Mouse (Mus musculus) limb, embryonic 14.5 days (tissue): ENCODE measurements at regions not wholly inside any gene's neighbourhood (a gene's known extent, or its start where the extent isn't known, plus 50 kb on each side); places are given as distances from the start of the nearest gene placed in this dataset.

Experiments used
- ATAC-seq: fragments of 200-750 bp; cut with Nextera tagmentation; 2 replicates; pipeline ENCODE4 v1.8.0; 2017; ENCODE audit warnings: low read depth, moderate number of reproducible peaks, moderate TSS enrichment; ENCODE audit not compliant: low FRiP score
- DNase-seq: peaks from one replicate; pipeline ENCODE4 v3.0.0-alpha.2; 2015; ENCODE audit warnings: low spot score
- H3K27ac ChIP-seq: fragments of 300-500 bp; sonication (generic); replicated peaks from 2 replicates; pipeline ENCODE4 v1.5.1; 2014; ENCODE audit warnings: low read depth, mild to moderate bottlenecking, low read length, moderate library complexity, mixed read lengths
- H3K27me3 ChIP-seq: fragments of 300-500 bp; sonication (generic); 2 replicates; pipeline ENCODE4 v1.6.1; 2014; ENCODE audit warnings: low read length, mixed read lengths; ENCODE audit not compliant: control insufficient read depth, insufficient read depth
- H3K36me3 ChIP-seq: fragments of 300-500 bp; sonication (generic); 2 replicates; pipeline ENCODE4 v1.6.1; 2014; ENCODE audit warnings: mild to moderate bottlenecking, low read length, moderate library complexity, mixed read lengths; ENCODE audit not compliant: control insufficient read depth, insufficient read depth
- H3K4me1 ChIP-seq: fragments of 300-500 bp; sonication (generic); 2 replicates; pipeline ENCODE4 v1.6.1; 2014; ENCODE audit warnings: antibody characterized with exemption, low read length, mixed read lengths; ENCODE audit not compliant: control insufficient read depth, insufficient read depth
- H3K4me2 ChIP-seq: fragments of 300-500 bp; sonication (generic); replicated peaks from 2 replicates; pipeline ENCODE4 v1.6.1; 2014; ENCODE audit warnings: low read depth, mild to moderate bottlenecking, low read length, moderate library complexity; ENCODE audit not compliant: severe bottlenecking
- H3K4me3 ChIP-seq: fragments of 300-500 bp; sonication (generic); replicated peaks from 2 replicates; pipeline ENCODE4 v1.5.1; 2014; ENCODE audit warnings: low read length
- H3K9ac ChIP-seq: fragments of 300-500 bp; sonication (generic); 2 replicates; pipeline ENCODE4 v1.6.1; 2014; ENCODE audit warnings: mild to moderate bottlenecking, low read depth, low read length, moderate library complexity; ENCODE audit not compliant: severe bottlenecking
- H3K9me3 ChIP-seq: fragments of 300-500 bp; sonication (generic); 2 replicates; pipeline ENCODE4 v1.6.1; 2016; ENCODE audit warnings: low read length; ENCODE audit not compliant: control insufficient read depth
- POLR2A ChIP-seq: fragments of 200-500 bp; IDR thresholded peaks from 2 replicates; pipeline ENCODE4 v1.8.0; 2012; ENCODE audit warnings: inconsistent platforms, mild to moderate bottlenecking, moderate library complexity, borderline replicate concordance; ENCODE audit not compliant: insufficient read depth, insufficient read length; ENCODE audit errors: extremely low read depth
- WGBS: fragments of 180-500 bp; shearing (Covaris S2); extraction: QIAGEN DNeasy Blood & Tissue Kit; methylation state at CpG from one replicate; pipeline ENCODE4 v1.1.7; 2014; 5-methylcytosine and 5-hydroxymethylcytosine counted together

GRCm38 (mm10) chr15:64510649-64511048 lies 306.8 kb upstream of the Gm21798 start:
- Histone ChIP-seq H3K9ac (no peak overlapping the region), H3K27ac (no peak overlapping the region), H3K4me1 (no peaks in the 10 kb centered on the region), H3K4me3 (no peak overlapping the region), H3K4me2 (no peak overlapping the region), H3K36me3 (no peaks in the 10 kb centered on the region), H3K27me3 (no peaks in the 10 kb centered on the region), H3K9me3 (no peaks in the 10 kb centered on the region)
- ATAC-seq: no peak
- no peak for DNase-seq
- 77% methylated on average over 2 of the region's 2 CpGs for WGBS
- no peak for TF ChIP-seq POLR2A

DNA sequence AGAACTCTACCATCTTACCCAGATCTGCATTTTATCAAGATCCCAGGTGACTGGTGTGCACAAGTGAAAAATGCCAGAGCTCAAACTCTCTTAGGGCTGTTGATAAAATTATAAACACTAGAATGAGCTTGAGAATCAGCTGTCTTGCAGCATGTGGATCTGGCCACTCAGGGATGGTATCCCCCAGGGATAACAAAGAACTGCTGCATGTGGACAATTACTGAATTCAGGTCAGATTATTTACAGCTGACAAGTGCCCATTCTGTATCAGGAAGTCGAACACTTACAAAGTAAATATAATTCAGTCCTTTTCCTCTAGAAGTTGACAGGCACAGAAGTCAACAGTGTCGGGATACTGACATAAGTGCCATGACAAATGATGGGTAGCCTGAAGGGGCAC lies 306.3 kb upstream of the Gm21798 start:
- Histone ChIP-seq H3K4me1 (no peaks in the 10 kb centered on the region), H3K9ac (no peak overlapping the region), H3K27me3 (no peaks in the 10 kb centered on the region), H3K27ac (no peak overlapping the region), H3K9me3 (no peaks in the 10 kb centered on the region), H3K4me3 (no peak overlapping the region), H3K4me2 (no peak overlapping the region), H3K36me3 (no peaks in the 10 kb centered on the region)
- no peak for TF ChIP-seq POLR2A
- WGBS: 60% methylated on average over 2 of the region's 2 CpGs
- ATAC-seq (no peak), DNase-seq (no peak)

DNA sequence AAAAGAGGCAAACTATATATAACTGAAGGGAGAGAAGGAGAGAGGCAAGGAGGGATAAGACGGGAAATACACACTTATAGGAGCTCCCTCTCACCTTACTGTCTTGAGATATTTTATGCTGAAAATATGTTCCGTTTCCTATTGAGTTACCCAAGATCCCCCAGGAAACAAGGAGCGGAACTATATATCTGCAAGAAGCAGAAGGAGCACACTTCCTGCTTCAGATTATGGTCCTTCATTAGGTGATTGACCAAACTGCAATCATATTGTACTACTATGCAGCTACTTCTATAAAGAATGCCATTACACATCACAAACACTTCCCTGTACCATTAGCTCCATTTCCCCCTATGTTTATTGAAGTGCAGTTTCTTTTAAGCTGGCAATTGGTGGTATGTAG lies 304.9 kb upstream of the Gm21798 start:
- H3K9ac ChIP-seq: no peak overlapping the region
- H3K36me3 ChIP-seq: no peaks in the 10 kb centered on the region
- H3K4me3 ChIP-seq: no peak overlapping the region
- ATAC-seq (no peak), DNase-seq (no peak)
- no peaks in the 10 kb centered on the region for H3K9me3 ChIP-seq
- no peak for TF ChIP-seq POLR2A
- H3K4me2 ChIP-seq: no peak overlapping the region
- WGBS: 77% methylated on average over 3 of the region's 3 CpGs
- H3K4me1 ChIP-seq: no peaks in the 10 kb centered on the region
- no peak overlapping the region for H3K27ac ChIP-seq
- no peaks in the 10 kb centered on the region for H3K27me3 ChIP-seq

GRCm38 (mm10) chr15:64513501-64514097 lies 303.9 kb upstream of the Gm21798 start:
- no peaks in the 10 kb centered on the region for H3K9me3 ChIP-seq
- H3K4me3 ChIP-seq: no peak overlapping the region
- H3K27me3 ChIP-seq: no peaks in the 10 kb centered on the region
- ATAC-seq (no peak), DNase-seq (no peak)
- no peak overlapping the region for H3K27ac ChIP-seq
- no peak overlapping the region for H3K4me2 ChIP-seq
- H3K9ac ChIP-seq: no peak overlapping the region
- TF ChIP-seq POLR2A: no peak
- H3K36me3 ChIP-seq: no peaks in the 10 kb centered on the region
- no peaks in the 10 kb centered on the region for H3K4me1 ChIP-seq

DNA sequence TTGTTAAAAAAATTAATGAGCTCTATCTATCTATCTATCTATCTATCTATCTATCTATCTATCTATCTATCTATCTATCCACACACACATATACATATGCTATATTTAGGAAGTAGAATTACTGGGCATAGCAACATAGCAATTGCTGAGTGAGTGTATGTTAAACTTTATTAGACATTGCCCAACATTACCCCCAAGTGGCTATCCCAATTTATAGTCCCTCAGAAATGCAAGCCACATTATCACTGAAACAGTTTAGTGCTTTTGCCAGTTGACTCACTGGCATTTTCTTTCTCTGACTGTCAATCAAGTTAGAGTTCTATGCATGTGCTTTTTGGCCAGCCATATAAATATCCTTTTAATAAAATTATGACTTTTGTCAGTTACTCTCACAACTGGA lies 302.3 kb upstream of the Gm21798 start:
- no peaks in the 10 kb centered on the region for H3K9me3 ChIP-seq
- no peaks in the 10 kb centered on the region for H3K4me1 ChIP-seq
- H3K27me3 ChIP-seq: no peaks in the 10 kb centered on the region
- no peak overlapping the region for H3K4me3 ChIP-seq
- no peak for TF ChIP-seq POLR2A
- H3K9ac ChIP-seq: no peak overlapping the region
- H3K36me3 ChIP-seq: no peaks in the 10 kb centered on the region
- no peak for DNase-seq
- H3K27ac ChIP-seq: no peak overlapping the region
- H3K4me2 ChIP-seq: no peak overlapping the region
- ATAC-seq: no peak

DNA sequence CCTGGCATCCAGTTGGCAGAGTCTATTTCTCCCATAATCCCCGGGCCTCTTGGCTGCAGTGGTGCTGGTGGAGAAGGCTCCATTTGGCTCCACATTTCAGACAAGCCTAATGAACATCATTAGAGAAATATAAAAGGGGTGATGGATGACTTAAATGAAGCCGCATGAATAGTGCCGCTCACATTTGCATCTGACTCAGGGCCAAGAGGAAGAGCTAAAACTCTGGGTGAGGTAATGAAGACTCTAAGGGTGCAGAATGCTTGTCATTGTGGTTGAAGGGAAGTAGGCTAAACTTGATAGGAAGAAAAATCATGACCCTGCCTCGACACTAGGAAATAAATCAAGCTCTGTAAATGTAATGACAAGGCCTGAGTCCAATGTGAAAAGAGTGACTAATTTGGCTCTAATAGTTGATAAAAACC lies 298.3 kb upstream of the Gm21798 start:
- no peak overlapping the region for H3K4me3 ChIP-seq

More for the DNA sequence above, 298.3 kb upstream of the Gm21798 start:
- Histone ChIP-seq H3K4me2 (no peak overlapping the region), H3K36me3 (no peaks in the 10 kb centered on the region), H3K9ac (no peak overlapping the region), H3K9me3 (no peaks in the 10 kb centered on the region), H3K4me1 (no peaks in the 10 kb centered on the region), H3K27me3 (no peaks in the 10 kb centered on the region), H3K27ac (no peak overlapping the region)
- DNase-seq (no peak), ATAC-seq (no peak)
- WGBS: 77% methylated on average over 4 of the region's 4 CpGs
- TF ChIP-seq POLR2A: no peak
